Mouse (Mus musculus) liver, postnatal 0 days (tissue): ENCODE results near the gene Slc10a3. TPM values are rescaled to one million over a fixed set of nuclear protein-coding genes. Genes with fewer than 3 reads are reported as not detected.

Source experiments
- ATAC-seq: fragments of 200-750 bp; cut with Nextera tagmentation; 2 replicates; pipeline ENCODE4 v1.8.0; 2017; ENCODE audit warnings: mild to moderate bottlenecking, moderate library complexity
- DNase-seq: peaks from one replicate; pipeline ENCODE4 v3.0.0-alpha.2; 2016
- H3K27ac ChIP-seq: fragments of 300-500 bp; sonication (generic); 2 replicates; pipeline ENCODE4 v1.5.1; 2014; ENCODE audit warnings: antibody characterized with exemption, moderate library complexity, mild to moderate bottlenecking, low read depth
- H3K27me3 ChIP-seq: fragments of 300-500 bp; sonication (generic); 2 replicates; pipeline ENCODE4 v1.6.1; 2014; ENCODE audit warnings: low read length, control low read depth, mixed read lengths; ENCODE audit not compliant: insufficient read depth
- H3K36me3 ChIP-seq: fragments of 300-500 bp; sonication (generic); replicated peaks from 2 replicates; pipeline ENCODE4 v1.6.1; 2014; ENCODE audit warnings: mild to moderate bottlenecking, control low read depth, low read length, moderate library complexity, mixed read lengths; ENCODE audit not compliant: insufficient read depth
- H3K4me1 ChIP-seq: fragments of 300-500 bp; sonication (generic); 2 replicates; pipeline ENCODE4 v1.6.1; 2014; ENCODE audit warnings: antibody characterized with exemption, mild to moderate bottlenecking, control low read depth; ENCODE audit not compliant: insufficient read depth
- H3K4me2 ChIP-seq: fragments of 300-500 bp; sonication (generic); 2 replicates; pipeline ENCODE4 v1.6.1; 2014; ENCODE audit warnings: low read depth, mild to moderate bottlenecking, low read length, moderate library complexity, mixed read lengths
- H3K4me3 ChIP-seq: fragments of 300-500 bp; sonication (generic); 2 replicates; pipeline ENCODE4 v1.5.1; 2014; ENCODE audit warnings: low read depth, low read length
- H3K9ac ChIP-seq: fragments of 300-500 bp; sonication (generic); replicated peaks from 2 replicates; pipeline ENCODE4 v1.6.1; 2014; ENCODE audit warnings: mild to moderate bottlenecking, moderate library complexity
- H3K9me3 ChIP-seq: fragments of 300-500 bp; sonication (generic); 2 replicates; pipeline ENCODE4 v1.6.1; 2016; ENCODE audit warnings: mild to moderate bottlenecking, control low read depth, low read length, mixed read lengths
- CTCF ChIP-seq: sonication (generic); IDR thresholded peaks from 2 replicates; pipeline ENCODE4 v1.5.1; 2016; ENCODE audit warnings: antibody characterized with exemption, low read depth
- EP300 ChIP-seq: IDR thresholded peaks from 2 replicates; pipeline ENCODE4 v1.6.1; 2016; ENCODE audit warnings: antibody characterized with exemption, low read depth, mild to moderate bottlenecking
- WGBS: fragments of 180-500 bp; shearing (Covaris S2); extraction: QIAGEN DNeasy Blood & Tissue Kit; methylation state at CpG from one replicate; pipeline ENCODE4 v1.1.7; 2014; ENCODE audit not compliant: insufficient replicate concordance; 5-methylcytosine and 5-hydroxymethylcytosine counted together
- polyA plus RNA-seq: library from polyadenylated mRNA; unstranded; fragments of >200 nt; fragmentation: Nextera tagmentation; extraction: Ambion mirVana; gene quantifications from 2 replicates; pipeline ENCODE4 v1.2.1, GENCODE M21; 2015

The Slc10a3 gene
- polyA plus RNA-seq, 1 experiment from 2014 or later, result 7.8 TPM

- Histone ChIP-seq H3K36me3 (no peaks in the 10 kb centered on the region), H3K4me2 (peak overlapping the region; percentile 77), H3K9ac (peak overlapping the region; percentile 57), H3K27me3 (no peaks in the 10 kb centered on the region), H3K27ac (peak overlapping the region; percentile 66; the same call in 1 of the 2 replicates), H3K4me1 (peaks cover 2% of the 10 kb centered on the region; the same call in 1 of the 2 replicates), H3K4me3 (peak overlapping the region; percentile 55), H3K9me3 (no peaks in the 10 kb centered on the region)
- TF ChIP-seq EP300, result no peak
- TF ChIP-seq CTCF, result no peak
- DNase-seq (no peak), ATAC-seq (peak; percentile 10; the same call in 1 of the 2 replicates)
- WGBS, result 23% methylated on average over 13 of the region's 13 CpGs
Observed at GRCm38 (mm10) chrX:74352645-74353466, 20.3 kb downstream of the Slc10a3 start.

GRCm38 (mm10) chrX:74330166-74330930 lies 42.8 kb downstream of the Slc10a3 start:
- H3K9me3 ChIP-seq, result no peaks in the 10 kb centered on the region
- TF ChIP-seq EP300, result no peak
- H3K4me1 ChIP-seq, result peaks cover 2% of the 10 kb centered on the region; the same call in 1 of the 2 replicates
- H3K4me2 ChIP-seq, result no peak overlapping the region
- WGBS, result 64% methylated on average over 2 of the region's 2 CpGs
- H3K36me3 ChIP-seq, result no peaks in the 10 kb centered on the region
- no peak overlapping the region for H3K27ac ChIP-seq
- no peak overlapping the region for H3K9ac ChIP-seq
- H3K4me3 ChIP-seq, result no peak overlapping the region
- 0 out of 2 replicates have a peak, but pooled peaks cover 2% of the 10 kb centered on the region for H3K27me3 ChIP-seq
- ATAC-seq, result no peak
- DNase-seq, result no peak

- ATAC-seq (no peak), DNase-seq (no peak)
- 30% methylated on average over 9 of the region's 10 CpGs for WGBS
- Histone ChIP-seq H3K36me3 (no peaks in the 10 kb centered on the region), H3K4me1 (peaks cover 2% of the 10 kb centered on the region; the same call in 1 of the 2 replicates), H3K27me3 (0 out of 2 replicates have a peak, but pooled peaks cover 2% of the 10 kb centered on the region), H3K4me3 (peak overlapping the region; percentile 44), H3K9ac (peak overlapping the region; percentile 30; the same call in 1 of the 2 replicates), H3K9me3 (no peaks in the 10 kb centered on the region), H3K27ac (no peak overlapping the region), H3K4me2 (peak overlapping the region; percentile 76)
- TF ChIP-seq EP300 (no peak), CTCF (no peak)
Observed at GRCm38 (mm10) chrX:74329215-74329671, 43.9 kb downstream of the Slc10a3 start.

GRCm38 (mm10) chrX:74328725-74329161 lies 44.4 kb downstream of the Slc10a3 start, which contains the start of gene Plxna3:
Gene Plxna3 (plus strand): TSS chrX:74329066.
- WGBS, result 20% methylated on average over 24 of the region's 30 CpGs
- Histone ChIP-seq H3K9me3 (no peaks in the 10 kb centered on the region), H3K4me2 (peak within 1 kb of the TSS; percentile 76), H3K36me3 (no peaks in the 10 kb centered on the region), H3K4me3 (peak within 1 kb of the TSS; percentile 44), H3K27ac (no peak within 1 kb of the TSS), H3K27me3 (0 out of 2 replicates have a peak, but pooled peaks cover 2% of the 10 kb centered on the region), H3K4me1 (peaks cover 2% of the 10 kb centered on the region; the same call in 1 of the 2 replicates), H3K9ac (peak within 1 kb of the TSS; percentile 58)
- peak; percentile 68 for DNase-seq
- TF ChIP-seq EP300 (no peak), CTCF (no peak)
- peak; percentile 92 for ATAC-seq

Other genes starting within 250 kb of the Slc10a3 start
- gene Opn1mw, start 245.9 kb downstream of the Slc10a3 start, polyA plus RNA-seq, result not detected in 2 replicates
- 4.7 and 5.4 TPM in 2 replicates for gene Mecp2, start 238.0 kb downstream of the Slc10a3 start, polyA plus RNA-seq
- not detected in 2 replicates for gene Tex28, start 205.5 kb downstream of the Slc10a3 start, polyA plus RNA-seq
- not detected in 2 replicates for gene Tktl1, start 196.1 kb downstream of the Slc10a3 start, polyA plus RNA-seq
- gene Flna, start 123.5 kb downstream of the Slc10a3 start, polyA plus RNA-seq, result 30.2 and 34.1 TPM in 2 replicates
- 6.8 and 7.4 TPM in 2 replicates for gene Emd, start 118.7 kb downstream of the Slc10a3 start, polyA plus RNA-seq
- gene Rpl10, start 102.5 kb downstream of the Slc10a3 start, polyA plus RNA-seq, result 438 and 471 TPM in 2 replicates
- 30.4 and 31.2 TPM in 2 replicates for gene Taz, start 91.4 kb downstream of the Slc10a3 start, polyA plus RNA-seq
- 10.0 and 10.8 TPM in 2 replicates for gene Dnase1l1, start 91.0 kb downstream of the Slc10a3 start, polyA plus RNA-seq
- 58.4 and 62.6 TPM in 2 replicates for gene Atp6ap1, start 76.3 kb downstream of the Slc10a3 start, polyA plus RNA-seq
- gene Gdi1, start 68.4 kb downstream of the Slc10a3 start, polyA plus RNA-seq, result 27.6 and 35.8 TPM in 2 replicates
- 20.1 and 21.9 TPM in 2 replicates for gene Fam50a, start 60.3 kb downstream of the Slc10a3 start, polyA plus RNA-seq
- 0.25 and 0.37 TPM in 2 replicates for gene Plxna3, start 44.3 kb downstream of the Slc10a3 start, polyA plus RNA-seq
- gene Lage3, start 19.7 kb downstream of the Slc10a3 start, polyA plus RNA-seq, result 46.6 and 48.3 TPM in 2 replicates
- 38.3 TPM in 2 replicates for gene Ubl4a, start 131 bp downstream of the Slc10a3 start, polyA plus RNA-seq
- gene Fam3a, start 19.9 kb upstream of the Slc10a3 start, polyA plus RNA-seq, result 9.7 and 11.1 TPM in 2 replicates
- 11.7 and 12.9 TPM in 2 replicates for gene Ikbkg, start 19.9 kb upstream of the Slc10a3 start, polyA plus RNA-seq
- 21.9 and 24.3 TPM in 2 replicates for gene G6pdx, start 55.8 kb upstream of the Slc10a3 start, polyA plus RNA-seq
- gene Gm6880, start 108.0 kb upstream of the Slc10a3 start, polyA plus RNA-seq, result not detected in 2 replicates
- gene Olfr1326-ps1, start 201.5 kb upstream of the Slc10a3 start, polyA plus RNA-seq, result not detected in 2 replicates
- not detected in 2 replicates for gene Olfr1325, start 219.3 kb upstream of the Slc10a3 start, polyA plus RNA-seq